Mouse (Mus musculus) megakaryocyte, embryonic 14.5 days (primary cell): ENCODE data around the gene Borcs5.

Experiments
- FLI1 ChIP-seq: IDR thresholded peaks from 2 replicates; pipeline ENCODE4 v1.6.1; 2012; ENCODE audit warnings: low read length, inconsistent platforms, mixed read lengths
- GATA1 ChIP-seq: IDR thresholded peaks from 3 replicates; pipeline ENCODE4 v1.6.1; 2012; ENCODE audit warnings: mixed read lengths, low read length, inconsistent platforms, borderline replicate concordance

DNA sequence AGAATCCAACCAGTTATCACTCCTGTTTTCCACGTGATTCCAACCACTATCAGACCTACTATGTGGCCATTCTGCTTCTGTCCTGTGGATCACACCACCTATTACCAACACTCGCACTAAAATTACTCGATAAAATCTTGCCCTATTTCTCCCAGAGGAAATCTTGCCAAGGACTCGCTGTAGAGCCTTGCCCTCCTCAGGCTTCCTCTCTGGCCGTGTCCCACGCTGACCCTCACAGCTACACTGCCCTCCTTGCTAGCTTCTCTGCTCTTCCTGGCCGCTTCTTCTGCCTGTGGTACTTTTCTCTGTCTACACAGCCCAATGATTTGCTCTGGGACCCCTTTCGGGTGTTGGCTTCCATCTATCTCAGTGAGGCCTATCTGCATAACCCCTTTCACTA is 93.5 kb downstream of the Borcs5 start:
- TF ChIP-seq FLI1 (no peak), GATA1 (no peak)
